Mouse (Mus musculus): ENCODE results near the gene Med20. TPM values are rescaled to one million over a fixed set of nuclear protein-coding genes. Genes with fewer than 3 reads are reported as not detected.

Gene Med20
- polyA plus RNA-seq, 1 experiment from 2014 or later = 41.2 TPM

Other genes with a start within 250 kb of the Med20 start
- 73.5 and 77.5 TPM in 2 replicates for gene Mrps10, start 242.7 kb upstream of the Med20 start, polyA plus RNA-seq (2014; fragmentation: Nextera tagmentation; extraction: Ambion mirVana)
- 0.70 and 0.81 TPM in 2 replicates for gene Guca1b, start 226.2 kb upstream of the Med20 start, polyA plus RNA-seq (2014; fragmentation: Nextera tagmentation; extraction: Ambion mirVana)
- 1.5 and 1.8 TPM in 2 replicates for gene Guca1a, start 211.0 kb upstream of the Med20 start, polyA plus RNA-seq (2014; fragmentation: Nextera tagmentation; extraction: Ambion mirVana)
- 0.07 and 0.30 TPM in 2 replicates for gene AI661453, start 175.0 kb upstream of the Med20 start, polyA plus RNA-seq (2014; fragmentation: Nextera tagmentation; extraction: Ambion mirVana)
- gene 1700001C19Rik, start 174.2 kb upstream of the Med20 start, polyA plus RNA-seq (2014; fragmentation: Nextera tagmentation; extraction: Ambion mirVana) = 0.18 and 0.41 TPM in 2 replicates
- gene Taf8, start 109.3 kb upstream of the Med20 start, polyA plus RNA-seq (2014; fragmentation: Nextera tagmentation; extraction: Ambion mirVana) = 25.5 TPM in 2 replicates
- 175 and 194 TPM in 2 replicates for gene Ccnd3, start 106.5 kb upstream of the Med20 start, polyA plus RNA-seq (2014; fragmentation: Nextera tagmentation; extraction: Ambion mirVana)
- gene Bysl, start 90 bp upstream of the Med20 start, polyA plus RNA-seq (2014; fragmentation: Nextera tagmentation; extraction: Ambion mirVana) = 29.6 and 30.4 TPM in 2 replicates
- gene Gm20517, start within 50 bp of the Med20 start, polyA plus RNA-seq (2014; fragmentation: Nextera tagmentation; extraction: Ambion mirVana) = 1.4 and 1.8 TPM in 2 replicates
- 6.3 and 8.0 TPM in 2 replicates for gene Usp49, start 19.1 kb downstream of the Med20 start, polyA plus RNA-seq (2014; fragmentation: Nextera tagmentation; extraction: Ambion mirVana)
- gene Tomm6, start 76.8 kb downstream of the Med20 start, polyA plus RNA-seq (2014; fragmentation: Nextera tagmentation; extraction: Ambion mirVana) = 359 and 375 TPM in 2 replicates
- 7.0 and 9.3 TPM in 2 replicates for gene Frs3, start 77.4 kb downstream of the Med20 start, polyA plus RNA-seq (2014; fragmentation: Nextera tagmentation; extraction: Ambion mirVana)
- gene Gm21981, start 82.9 kb downstream of the Med20 start, polyA plus RNA-seq (2014; fragmentation: Nextera tagmentation; extraction: Ambion mirVana) = 1.7 and 2.3 TPM in 2 replicates
- gene Prickle4, start 83.2 kb downstream of the Med20 start, polyA plus RNA-seq (2014; fragmentation: Nextera tagmentation; extraction: Ambion mirVana) = 0.72 and 2.1 TPM in 2 replicates
- not detected in 2 replicates for gene Pgc, start 115.3 kb downstream of the Med20 start, polyA plus RNA-seq (2014; fragmentation: Nextera tagmentation; extraction: Ambion mirVana)
- gene Tfeb, start 125.4 kb downstream of the Med20 start, polyA plus RNA-seq (2014; fragmentation: Nextera tagmentation; extraction: Ambion mirVana) = 1.4 and 2.1 TPM in 2 replicates
- gene Mdfi, start 223.1 kb downstream of the Med20 start, polyA plus RNA-seq (2014; fragmentation: Nextera tagmentation; extraction: Ambion mirVana) = 24.7 and 25.7 TPM in 2 replicates